Mouse (Mus musculus): ENCODE results near the gene Tdrd7. TPM values are rescaled to one million over a fixed set of nuclear protein-coding genes. Genes with fewer than 3 reads are reported as not detected.

Gene Tdrd7
- polyA plus RNA-seq, 1 experiment from 2014 or later = 10.9 TPM

DNA sequence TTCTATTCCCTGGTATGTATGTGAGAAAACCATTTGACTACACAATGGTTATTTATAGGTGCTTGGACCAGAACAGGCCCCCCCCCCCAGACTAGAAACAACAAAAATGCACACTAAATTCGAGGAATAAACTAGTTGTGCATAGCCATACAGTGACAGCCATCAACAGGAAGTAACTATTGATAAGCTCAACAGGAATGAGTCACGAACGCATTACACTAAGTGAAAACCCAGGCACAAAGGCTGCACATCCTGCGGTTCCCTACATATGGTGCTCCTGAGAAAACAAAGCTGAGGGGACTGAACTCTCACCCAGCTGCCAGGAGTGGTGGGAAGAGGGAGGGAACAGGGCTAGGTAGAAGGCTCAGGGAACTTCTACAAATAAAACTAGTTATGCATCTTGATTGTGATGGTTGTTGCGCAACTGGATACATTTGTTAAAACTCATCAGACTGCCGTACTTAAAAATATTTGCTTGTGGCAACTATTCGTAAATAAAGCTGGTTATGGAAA, 5.0 kb downstream of the Tdrd7 start:
- H3K9ac ChIP-seq (ENCODE audit: low read length) = no peak overlapping the region
- H3K27me3 ChIP-seq (ENCODE audit: control insufficient read depth, insufficient read depth, low read length) = peaks cover 5% of the 10 kb centered on the region
- no peaks in the 10 kb centered on the region for H3K36me3 ChIP-seq (ENCODE audit: control insufficient read depth, insufficient read depth, low read length)
- ATAC-seq (ENCODE audit: low FRiP score) (no peak), DNase-seq (ENCODE audit: low spot score, missing footprints) (no peak)
- H3K4me3 ChIP-seq (ENCODE audit: low read depth, low read length) = no peak overlapping the region
- H3K4me2 ChIP-seq = no peak overlapping the region
- WGBS = 73% methylated on average over 7 of the region's 7 CpGs
- peaks cover 35% of the 10 kb centered on the region for H3K4me1 ChIP-seq (ENCODE audit: control insufficient read depth, insufficient read depth, low read length)
- H3K27ac ChIP-seq (ENCODE audit: low read depth, low read length) = no peak overlapping the region
- H3K9me3 ChIP-seq (ENCODE audit: control insufficient read depth, low read length) = no peaks in the 10 kb centered on the region

DNA sequence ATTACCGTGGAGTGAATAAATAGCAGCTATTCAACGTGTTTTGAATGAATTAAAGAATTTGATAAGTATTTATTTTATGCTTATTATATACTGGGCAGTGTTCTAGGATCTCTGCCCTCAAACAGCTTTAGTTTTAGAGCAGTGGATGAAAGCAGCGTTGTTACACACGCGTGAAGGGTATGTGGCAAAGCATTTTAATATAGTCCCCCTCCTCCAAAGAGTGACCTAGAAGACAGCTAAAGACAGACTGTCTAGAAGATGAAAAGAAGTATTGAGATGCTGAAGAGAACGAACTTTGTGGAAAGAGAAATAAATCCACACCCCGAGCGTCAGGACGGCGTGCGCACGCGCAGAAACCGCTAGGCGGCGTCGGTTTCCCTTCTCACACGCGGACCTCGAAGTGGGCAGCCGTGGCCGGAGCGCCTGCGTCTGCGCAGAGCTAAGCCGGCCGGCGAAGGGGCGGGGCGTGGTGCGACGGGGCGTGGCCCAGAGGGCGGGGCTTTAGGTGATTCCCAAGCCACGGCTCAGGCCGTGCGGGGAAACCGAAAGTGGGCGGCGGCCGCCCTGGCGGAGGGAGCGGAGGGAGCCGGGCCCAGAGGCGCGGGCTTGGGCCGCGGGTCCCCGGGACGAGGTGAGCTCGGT, 6.8 kb downstream of the Tdrd7 start:
- ATAC-seq (ENCODE audit: low FRiP score) = peak; percentile 98
- DNase-seq (ENCODE audit: low spot score, missing footprints) = peak; percentile 100
- Histone ChIP-seq H3K4me2 (peak overlapping the region; percentile 96), H3K9ac (ENCODE audit: low read length) (peak overlapping the region; percentile 68), H3K9me3 (ENCODE audit: control insufficient read depth, low read length) (no peaks in the 10 kb centered on the region), H3K27me3 (ENCODE audit: control insufficient read depth, insufficient read depth, low read length) (peaks cover 5% of the 10 kb centered on the region), H3K36me3 (ENCODE audit: control insufficient read depth, insufficient read depth, low read length) (no peaks in the 10 kb centered on the region), H3K27ac (ENCODE audit: low read depth, low read length) (no peak overlapping the region), H3K4me3 (ENCODE audit: low read depth, low read length) (peak overlapping the region; percentile 84), H3K4me1 (ENCODE audit: control insufficient read depth, insufficient read depth, low read length) (peaks cover 29% of the 10 kb centered on the region)
- 4% methylated on average over 41 of the region's 51 CpGs for WGBS

DNA sequence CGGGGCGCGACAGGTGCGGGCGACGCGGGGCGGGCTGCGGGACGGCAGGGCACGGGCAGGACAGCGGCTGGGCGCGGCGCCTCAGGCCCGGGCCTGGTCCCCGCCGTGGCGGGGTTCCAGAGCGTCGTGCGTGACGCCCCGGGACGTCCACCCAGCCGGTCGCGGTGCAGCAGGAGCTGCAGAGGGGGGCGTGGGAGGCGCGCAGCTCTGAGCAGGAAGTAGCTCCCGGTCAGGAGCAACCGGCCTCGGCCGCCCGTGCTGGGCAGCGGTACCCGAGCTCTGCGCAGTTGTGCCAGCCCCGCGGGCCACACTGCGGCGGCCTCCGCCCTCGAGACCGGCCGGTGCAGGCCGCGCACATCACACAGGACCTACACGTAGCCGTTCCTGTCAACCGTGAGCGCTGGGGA, 7.3 kb downstream of the Tdrd7 start:
- Histone ChIP-seq H3K27ac (ENCODE audit: low read depth, low read length) (no peak overlapping the region), H3K27me3 (ENCODE audit: control insufficient read depth, insufficient read depth, low read length) (peaks cover 5% of the 10 kb centered on the region), H3K4me3 (ENCODE audit: low read depth, low read length) (peak overlapping the region; percentile 84), H3K4me2 (peak overlapping the region; percentile 96), H3K36me3 (ENCODE audit: control insufficient read depth, insufficient read depth, low read length) (no peaks in the 10 kb centered on the region), H3K9ac (ENCODE audit: low read length) (peak overlapping the region; percentile 68), H3K4me1 (ENCODE audit: control insufficient read depth, insufficient read depth, low read length) (peaks cover 23% of the 10 kb centered on the region), H3K9me3 (ENCODE audit: control insufficient read depth, low read length) (no peaks in the 10 kb centered on the region)
- ATAC-seq (ENCODE audit: low FRiP score) (peak; percentile 81; the same call in 1 of the 2 replicates), DNase-seq (ENCODE audit: low spot score, missing footprints) (no peak)
- WGBS = 0% methylated on average over 42 of the region's 53 CpGs

DNA sequence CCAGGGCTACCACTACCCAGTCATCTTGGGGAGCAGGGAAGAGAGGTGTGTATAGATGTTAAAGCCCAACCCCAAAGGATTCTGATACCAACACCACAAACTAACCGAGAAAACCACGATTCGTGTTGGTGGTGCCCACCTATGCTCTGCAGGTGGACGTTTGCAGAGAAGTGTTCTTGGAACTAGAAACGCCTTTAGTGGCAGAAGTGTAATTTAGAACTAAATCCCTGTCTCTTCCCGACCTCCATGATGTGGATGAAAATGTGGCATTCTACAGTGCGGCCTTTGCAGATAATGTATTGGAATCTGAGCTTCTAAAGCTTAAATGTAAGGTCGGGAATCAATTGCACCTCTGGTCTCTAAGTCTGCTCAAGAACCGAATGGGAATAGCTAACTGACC, 7.8 kb downstream of the Tdrd7 start:
- no peaks in the 10 kb centered on the region for H3K9me3 ChIP-seq (ENCODE audit: control insufficient read depth, low read length)
- DNase-seq (ENCODE audit: low spot score, missing footprints) = peak; percentile 92
- H3K4me2 ChIP-seq = peak overlapping the region; percentile 96
- peaks cover 18% of the 10 kb centered on the region for H3K4me1 ChIP-seq (ENCODE audit: control insufficient read depth, insufficient read depth, low read length)
- H3K36me3 ChIP-seq (ENCODE audit: control insufficient read depth, insufficient read depth, low read length) = no peaks in the 10 kb centered on the region
- 20% methylated on average over 9 of the region's 9 CpGs for WGBS
- H3K4me3 ChIP-seq (ENCODE audit: low read depth, low read length) = peak overlapping the region; percentile 84
- no peak overlapping the region for H3K27ac ChIP-seq (ENCODE audit: low read depth, low read length)
- peaks cover 5% of the 10 kb centered on the region for H3K27me3 ChIP-seq (ENCODE audit: control insufficient read depth, insufficient read depth, low read length)
- H3K9ac ChIP-seq (ENCODE audit: low read length) = peak overlapping the region; percentile 68
- no peak for ATAC-seq (ENCODE audit: low FRiP score)

DNA sequence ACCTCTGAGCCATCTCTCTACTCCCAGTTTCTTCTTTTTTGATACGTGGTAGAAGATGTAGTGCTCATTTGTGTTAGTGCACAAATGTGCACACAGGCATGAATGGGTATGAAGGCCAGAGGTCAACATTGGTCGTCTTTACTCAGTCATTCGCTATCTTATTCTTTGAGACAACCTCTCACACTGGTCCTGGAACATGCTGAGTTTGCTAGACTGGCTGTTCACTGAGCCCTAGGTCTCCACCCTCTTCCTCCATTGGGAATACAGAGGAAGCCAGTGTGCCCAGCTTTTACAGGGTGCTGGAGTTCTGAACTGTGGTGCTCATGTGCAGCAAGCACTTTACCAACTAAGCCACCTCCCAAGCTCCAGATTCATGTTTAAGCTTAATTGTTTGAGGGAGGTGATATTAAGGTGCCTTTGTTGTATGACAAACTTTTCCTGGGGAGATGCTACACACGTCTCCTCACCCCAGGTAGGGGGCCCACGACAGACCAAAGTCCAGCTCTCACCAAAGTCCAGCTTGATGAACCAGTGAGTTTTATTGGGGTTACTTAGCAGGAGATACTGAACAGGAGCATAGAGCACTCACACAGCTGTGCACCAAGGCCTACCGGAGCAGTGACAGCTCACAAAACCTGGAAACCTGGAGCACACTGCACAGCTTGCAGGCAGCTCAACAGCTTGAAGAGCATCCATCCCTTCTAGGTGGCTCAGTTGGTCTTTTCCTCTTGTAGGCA, 12.0 kb downstream of the Tdrd7 start:
- H3K27me3 ChIP-seq (ENCODE audit: control insufficient read depth, insufficient read depth, low read length) = peaks cover 5% of the 10 kb centered on the region
- H3K27ac ChIP-seq (ENCODE audit: low read depth, low read length) = no peak overlapping the region
- no peak for ATAC-seq (ENCODE audit: low FRiP score)
- H3K9ac ChIP-seq (ENCODE audit: low read length) = no peak overlapping the region
- H3K4me1 ChIP-seq (ENCODE audit: control insufficient read depth, insufficient read depth, low read length) = peaks cover 10% of the 10 kb centered on the region; the same call in 1 of the 2 replicates
- H3K36me3 ChIP-seq (ENCODE audit: control insufficient read depth, insufficient read depth, low read length) = no peaks in the 10 kb centered on the region
- H3K4me3 ChIP-seq (ENCODE audit: low read depth, low read length) = no peak overlapping the region
- no peak overlapping the region for H3K4me2 ChIP-seq
- no peaks in the 10 kb centered on the region for H3K9me3 ChIP-seq (ENCODE audit: control insufficient read depth, low read length)
- DNase-seq (ENCODE audit: low spot score, missing footprints) = no peak
- 84% methylated on average over 6 of the region's 6 CpGs for WGBS

DNA sequence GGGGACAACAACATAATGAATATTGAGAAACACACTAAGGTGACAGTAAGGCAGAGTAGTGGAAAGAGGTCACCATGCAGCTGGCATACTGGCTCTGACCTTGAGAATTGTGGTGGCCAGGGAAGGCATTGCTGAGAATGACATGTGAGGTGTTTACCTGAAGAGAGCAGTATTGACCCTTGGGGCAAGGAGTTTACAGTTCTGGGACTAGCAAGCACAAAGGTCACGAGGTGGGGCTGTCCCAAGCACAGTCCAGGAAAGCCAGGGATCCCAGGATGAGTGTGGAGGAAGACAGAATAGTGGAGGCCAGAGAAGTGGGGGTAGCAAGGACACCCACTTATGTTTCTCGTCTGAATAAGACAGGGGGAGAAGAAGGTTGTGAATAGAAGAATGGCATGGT, 14.8 kb downstream of the Tdrd7 start:
- 61% methylated on average over 2 of the region's 2 CpGs for WGBS
- no peak overlapping the region for H3K27ac ChIP-seq (ENCODE audit: low read depth, low read length)
- H3K27me3 ChIP-seq (ENCODE audit: control insufficient read depth, insufficient read depth, low read length) = no peaks in the 10 kb centered on the region
- ATAC-seq (ENCODE audit: low FRiP score) = no peak
- H3K4me2 ChIP-seq = no peak overlapping the region
- H3K36me3 ChIP-seq (ENCODE audit: control insufficient read depth, insufficient read depth, low read length) = no peaks in the 10 kb centered on the region
- DNase-seq (ENCODE audit: low spot score, missing footprints) = no peak
- H3K9ac ChIP-seq (ENCODE audit: low read length) = no peak overlapping the region
- H3K9me3 ChIP-seq (ENCODE audit: control insufficient read depth, low read length) = no peaks in the 10 kb centered on the region
- no peaks in the 10 kb centered on the region for H3K4me1 ChIP-seq (ENCODE audit: control insufficient read depth, insufficient read depth, low read length)
- no peak overlapping the region for H3K4me3 ChIP-seq (ENCODE audit: low read depth, low read length)

DNA sequence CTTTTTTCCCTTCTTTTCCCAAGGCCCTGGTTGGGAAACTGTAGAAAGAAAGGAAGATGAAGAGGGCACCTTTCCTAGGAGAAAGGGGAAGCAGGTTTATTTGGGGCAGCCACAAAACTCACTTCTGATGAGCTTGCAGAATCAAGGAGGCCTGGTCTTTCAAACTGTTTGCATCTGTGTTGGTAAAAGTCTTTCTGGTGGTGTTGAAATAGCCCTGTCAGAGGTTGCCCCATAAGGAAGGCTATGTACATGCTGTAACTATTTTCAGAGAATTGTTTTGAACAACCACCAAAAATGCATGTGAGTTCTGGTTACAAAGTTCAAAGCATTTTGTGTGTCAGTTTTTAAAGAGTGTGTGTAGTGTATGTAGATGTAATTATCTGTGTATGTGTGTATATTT, 15.9 kb downstream of the Tdrd7 start:
- H3K27ac ChIP-seq (ENCODE audit: low read depth, low read length) = no peak overlapping the region
- DNase-seq (ENCODE audit: low spot score, missing footprints) (no peak), ATAC-seq (ENCODE audit: low FRiP score) (no peak)
- no peaks in the 10 kb centered on the region for H3K27me3 ChIP-seq (ENCODE audit: control insufficient read depth, insufficient read depth, low read length)
- H3K36me3 ChIP-seq (ENCODE audit: control insufficient read depth, insufficient read depth, low read length) = no peaks in the 10 kb centered on the region
- no peaks in the 10 kb centered on the region for H3K4me1 ChIP-seq (ENCODE audit: control insufficient read depth, insufficient read depth, low read length)
- H3K9ac ChIP-seq (ENCODE audit: low read length) = no peak overlapping the region
- no peak overlapping the region for H3K4me3 ChIP-seq (ENCODE audit: low read depth, low read length)
- no peaks in the 10 kb centered on the region for H3K9me3 ChIP-seq (ENCODE audit: control insufficient read depth, low read length)
- no peak overlapping the region for H3K4me2 ChIP-seq

DNA sequence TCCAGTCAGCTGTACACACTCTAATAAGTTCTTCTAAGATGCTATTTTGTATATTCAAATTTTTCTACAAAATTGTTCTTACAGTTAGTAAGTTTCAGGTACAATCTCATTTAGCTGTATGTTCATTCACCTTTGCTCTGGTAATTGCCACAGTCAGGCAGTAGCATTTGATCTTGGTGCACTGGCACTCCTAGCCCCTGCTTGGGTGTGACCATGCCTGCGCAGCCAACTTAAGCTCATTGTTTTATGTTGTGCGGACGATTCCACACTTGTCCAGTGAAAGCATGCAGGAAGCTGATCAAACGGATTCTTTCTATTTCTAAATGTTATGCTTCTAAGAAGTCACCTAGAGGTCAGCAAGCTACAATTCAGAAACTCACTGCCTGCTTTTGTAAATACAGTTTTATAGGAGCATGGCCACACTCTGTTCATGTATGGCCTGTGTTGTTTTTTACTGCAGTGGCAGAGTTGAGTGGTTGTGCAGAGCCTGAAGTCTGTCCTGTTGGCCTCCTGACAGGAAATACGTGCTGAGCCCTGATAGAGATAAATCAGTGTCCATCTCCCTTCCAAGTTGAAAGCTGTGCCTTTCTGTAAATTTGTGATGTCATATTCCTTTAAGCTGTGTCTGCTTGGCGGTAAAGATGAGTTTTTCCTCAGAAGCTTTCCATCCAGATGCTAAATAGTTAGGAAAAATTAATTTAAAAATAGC, 25.4 kb downstream of the Tdrd7 start:
- WGBS = 82% methylated on average over 6 of the region's 6 CpGs
- H3K4me2 ChIP-seq = no peak overlapping the region
- no peak for DNase-seq (ENCODE audit: low spot score, missing footprints)
- ATAC-seq (ENCODE audit: low FRiP score) = no peak
- no peaks in the 10 kb centered on the region for H3K9me3 ChIP-seq (ENCODE audit: control insufficient read depth, low read length)
- no peak overlapping the region for H3K9ac ChIP-seq (ENCODE audit: low read length)
- no peaks in the 10 kb centered on the region for H3K36me3 ChIP-seq (ENCODE audit: control insufficient read depth, insufficient read depth, low read length)
- no peaks in the 10 kb centered on the region for H3K27me3 ChIP-seq (ENCODE audit: control insufficient read depth, insufficient read depth, low read length)
- no peaks in the 10 kb centered on the region for H3K4me1 ChIP-seq (ENCODE audit: control insufficient read depth, insufficient read depth, low read length)
- no peak overlapping the region for H3K4me3 ChIP-seq (ENCODE audit: low read depth, low read length)
- H3K27ac ChIP-seq (ENCODE audit: low read depth, low read length) = no peak overlapping the region

DNA sequence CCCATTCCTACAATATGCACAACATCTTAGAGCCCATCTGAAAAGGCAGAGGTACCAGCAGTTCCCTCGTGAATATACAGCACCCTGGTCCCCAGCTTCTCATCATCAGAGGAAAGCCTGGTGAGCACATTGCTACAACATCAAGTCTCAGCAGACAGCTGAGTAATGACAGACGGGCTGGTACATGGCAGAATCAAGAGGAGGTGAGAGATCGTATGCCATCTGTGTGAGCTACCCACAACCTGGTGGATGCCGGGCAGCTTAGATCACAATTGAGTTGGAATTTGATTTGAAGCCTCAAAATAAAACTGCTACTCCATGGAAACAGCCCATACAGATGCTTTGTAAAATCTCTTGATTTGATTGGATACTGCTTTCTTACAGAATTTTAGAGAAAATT, 33.4 kb downstream of the Tdrd7 start:
- H3K27ac ChIP-seq (ENCODE audit: low read depth, low read length) = no peak overlapping the region
- H3K9ac ChIP-seq (ENCODE audit: low read length) = no peak overlapping the region
- H3K4me3 ChIP-seq (ENCODE audit: low read depth, low read length) = no peak overlapping the region
- DNase-seq (ENCODE audit: low spot score, missing footprints) (no peak), ATAC-seq (ENCODE audit: low FRiP score) (no peak)
- 87% methylated on average over 4 of the region's 4 CpGs for WGBS
- H3K36me3 ChIP-seq (ENCODE audit: control insufficient read depth, insufficient read depth, low read length) = no peaks in the 10 kb centered on the region
- H3K4me1 ChIP-seq (ENCODE audit: control insufficient read depth, insufficient read depth, low read length) = no peaks in the 10 kb centered on the region
- no peaks in the 10 kb centered on the region for H3K27me3 ChIP-seq (ENCODE audit: control insufficient read depth, insufficient read depth, low read length)
- no peak overlapping the region for H3K4me2 ChIP-seq
- H3K9me3 ChIP-seq (ENCODE audit: control insufficient read depth, low read length) = no peaks in the 10 kb centered on the region

Measured in midbrain, embryonic 11.5 days (tissue).